Mouse (Mus musculus) heart, postnatal 4 days (tissue): ENCODE measurements at regions not wholly inside any gene's neighbourhood (a gene's known extent, or its start where the extent isn't known, plus 50 kb on each side); places are given as distances from the start of the nearest gene placed in this dataset.

Source experiments
- DNase-seq: peaks from one replicate; pipeline ENCODE4 v3.0.0; 2021

DNA sequence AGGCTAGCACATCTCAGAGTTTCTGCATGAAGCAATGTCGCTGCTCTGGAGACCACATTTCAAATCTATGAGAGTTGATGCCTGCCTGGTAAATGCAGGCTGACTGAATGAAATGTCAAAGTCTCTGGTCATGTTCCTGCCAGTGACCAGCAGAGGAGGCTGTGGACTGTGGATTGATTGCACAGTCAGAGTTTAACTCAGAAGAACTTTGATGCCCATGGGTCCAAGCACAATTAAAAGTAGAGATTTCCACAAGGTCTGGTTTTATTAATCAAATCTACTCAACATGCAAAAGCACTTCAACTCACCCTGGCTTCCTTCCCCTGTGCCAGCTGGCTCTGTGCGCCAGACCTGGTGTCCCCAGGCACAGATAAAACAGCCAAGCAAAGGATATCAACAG, 81.3 kb downstream of the Hsd17b3 start:
- DNase-seq, result peak; percentile 20

DNA sequence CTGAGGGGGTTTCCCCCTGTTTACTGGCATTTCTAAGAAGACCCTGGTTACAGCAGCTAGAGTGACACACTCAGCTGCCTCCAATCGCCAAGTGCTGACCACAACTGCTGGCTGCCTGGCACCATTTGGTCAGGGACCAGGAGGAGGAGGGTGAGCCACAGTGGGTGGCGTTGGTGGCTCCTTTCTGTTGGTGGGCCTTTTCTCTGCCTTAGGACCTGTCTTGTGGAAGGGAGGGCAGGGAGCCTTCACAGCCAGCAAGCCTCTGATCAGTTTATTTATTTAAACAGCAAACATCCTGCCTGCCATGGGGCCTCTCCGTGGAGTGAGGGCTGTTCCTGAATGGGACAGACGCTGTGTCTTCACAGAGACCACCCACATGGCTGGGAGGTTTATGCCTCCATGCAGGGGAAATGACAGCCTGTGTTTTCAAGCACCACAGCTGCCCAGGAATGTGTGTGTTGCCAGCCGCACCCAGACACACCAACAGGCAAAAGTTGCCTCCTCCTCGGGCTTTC, 86.0 kb downstream of the Hsd17b3 start:
- no peak for DNase-seq

GRCm38 (mm10) chr13:64000303-64000702, 88.7 kb downstream of the Hsd17b3 start:
- DNase-seq, result no peak

DNA sequence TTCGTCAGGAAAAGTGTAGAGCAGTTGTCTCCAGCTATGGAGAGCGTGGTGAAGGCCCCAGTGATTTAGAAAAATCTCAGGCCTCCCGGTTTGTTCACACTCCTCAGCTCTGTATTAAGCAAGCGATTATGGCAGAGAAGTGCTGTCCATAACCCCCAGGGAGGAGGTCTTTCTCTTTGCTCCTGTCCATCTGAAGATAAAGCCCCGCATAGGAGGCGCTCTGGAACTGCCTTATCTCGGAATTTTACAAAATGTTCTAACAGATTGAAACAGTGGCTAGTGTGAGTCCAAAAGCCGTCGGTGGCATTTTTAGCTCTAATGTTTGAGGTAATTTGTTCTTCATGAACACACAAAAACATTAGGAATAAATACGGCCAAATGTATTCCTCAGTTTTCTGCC, 90.4 kb downstream of the Hsd17b3 start:
- DNase-seq, result no peak

DNA sequence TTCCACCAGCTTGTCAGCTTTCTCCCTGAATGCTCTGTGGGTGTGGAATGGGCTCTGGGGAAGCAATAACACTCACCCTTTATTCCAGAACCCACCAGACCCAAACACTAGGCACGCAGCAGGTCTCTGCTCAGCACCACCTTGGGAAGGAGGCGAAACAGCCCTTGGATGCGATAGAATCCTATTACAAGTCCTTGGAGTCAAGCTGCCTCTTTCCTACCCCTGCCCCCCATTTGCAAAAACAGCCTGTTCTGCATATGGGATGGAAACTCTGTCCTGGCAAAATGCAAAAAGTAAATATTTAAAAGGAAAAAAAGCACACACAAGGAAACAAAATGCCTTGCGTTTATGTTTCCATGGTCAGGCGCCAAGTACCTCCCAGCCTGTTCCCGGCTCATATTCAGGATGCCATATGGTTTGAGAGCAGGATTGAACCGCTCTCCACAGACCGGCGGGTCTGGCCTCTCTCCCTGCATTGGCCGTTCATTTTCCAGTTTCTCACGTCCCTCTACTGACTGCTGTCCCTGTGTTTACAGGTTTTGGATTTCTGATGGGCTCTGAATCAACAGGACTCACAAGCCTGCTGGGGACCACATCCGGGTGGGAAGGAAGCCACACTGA, 95.1 kb downstream of the Hsd17b3 start:
- DNase-seq, result no peak

DNA sequence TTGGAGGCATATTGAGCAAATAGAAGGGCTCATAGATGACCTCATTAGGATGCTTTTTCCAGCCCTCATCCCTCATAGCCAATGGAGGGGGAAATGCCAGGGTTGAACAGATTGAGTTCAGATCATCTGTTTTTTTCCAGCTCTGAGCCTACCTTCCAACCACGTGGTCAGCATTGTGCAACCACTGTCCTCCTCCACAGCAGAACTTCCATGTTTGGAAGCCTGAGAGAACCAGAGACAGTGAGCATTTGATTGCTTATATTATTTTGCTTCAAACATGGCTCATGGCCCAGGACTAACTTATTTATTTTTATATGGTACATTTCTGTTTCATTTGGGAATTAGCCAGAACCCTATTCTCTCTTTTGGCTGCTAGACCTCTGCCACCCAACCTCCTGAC, 96.0 kb downstream of the Hsd17b3 start:
- no peak for DNase-seq

DNA sequence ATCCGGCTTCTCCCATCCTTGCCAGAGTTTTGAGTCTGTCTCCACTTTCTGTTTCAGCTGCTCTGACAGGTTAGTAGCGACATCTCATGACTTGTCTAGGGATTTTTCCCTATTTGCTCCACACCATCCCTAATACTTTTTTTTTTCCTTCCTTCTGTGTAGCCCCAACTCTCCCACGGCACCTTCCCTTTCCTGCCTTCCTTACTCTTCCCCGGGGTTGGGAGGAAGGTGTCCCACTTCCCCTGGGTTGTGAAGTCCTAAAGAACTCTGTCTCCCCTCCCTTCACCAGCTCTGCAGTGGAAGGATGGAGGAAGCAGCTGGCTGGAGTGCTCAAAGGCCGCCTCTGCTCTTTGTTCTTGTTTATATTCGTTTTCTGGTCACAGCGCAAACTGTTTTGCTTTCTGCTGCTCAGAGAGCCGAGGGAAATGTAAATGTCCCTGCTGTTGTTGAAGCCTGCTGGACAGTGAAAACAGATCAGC, 98.5 kb downstream of the Hsd17b3 start:
- DNase-seq, result peak; percentile 25

- no peak for DNase-seq
Observed at GRCm38 (mm10) chr13:63989769-63990168, 99.3 kb downstream of the Hsd17b3 start.

DNA sequence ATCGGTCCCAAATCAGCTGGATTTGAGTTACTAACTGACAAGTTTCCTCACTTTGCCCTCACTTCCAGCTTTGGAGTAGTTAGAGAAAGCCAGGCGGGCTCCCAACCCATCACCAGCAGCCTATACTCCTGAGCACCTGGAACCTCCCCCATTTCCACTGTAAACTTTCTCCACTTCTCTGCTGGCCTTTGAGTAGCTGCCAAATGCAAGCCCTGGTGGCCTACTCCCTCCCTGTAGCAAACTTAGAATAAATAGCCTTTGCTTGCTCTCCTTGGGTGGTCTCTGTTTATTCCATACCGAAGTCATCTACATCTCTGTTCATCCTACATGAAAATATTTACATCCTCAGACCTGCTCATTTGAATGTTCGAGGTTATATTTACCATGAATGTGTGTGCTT, 100.8 kb downstream of the Hsd17b3 start:
- DNase-seq, result no peak

- peak; percentile 25 for DNase-seq
Observed at GRCm38 (mm10) chr13:63986681-63987080, 102.3 kb downstream of the Hsd17b3 start.

GRCm38 (mm10) chr13:63985590-63985989, 103.4 kb downstream of the Hsd17b3 start:
- no peak for DNase-seq

- no peak for DNase-seq
Observed at GRCm38 (mm10) chr13:63985086-63985485, 103.9 kb downstream of the Hsd17b3 start.

DNA sequence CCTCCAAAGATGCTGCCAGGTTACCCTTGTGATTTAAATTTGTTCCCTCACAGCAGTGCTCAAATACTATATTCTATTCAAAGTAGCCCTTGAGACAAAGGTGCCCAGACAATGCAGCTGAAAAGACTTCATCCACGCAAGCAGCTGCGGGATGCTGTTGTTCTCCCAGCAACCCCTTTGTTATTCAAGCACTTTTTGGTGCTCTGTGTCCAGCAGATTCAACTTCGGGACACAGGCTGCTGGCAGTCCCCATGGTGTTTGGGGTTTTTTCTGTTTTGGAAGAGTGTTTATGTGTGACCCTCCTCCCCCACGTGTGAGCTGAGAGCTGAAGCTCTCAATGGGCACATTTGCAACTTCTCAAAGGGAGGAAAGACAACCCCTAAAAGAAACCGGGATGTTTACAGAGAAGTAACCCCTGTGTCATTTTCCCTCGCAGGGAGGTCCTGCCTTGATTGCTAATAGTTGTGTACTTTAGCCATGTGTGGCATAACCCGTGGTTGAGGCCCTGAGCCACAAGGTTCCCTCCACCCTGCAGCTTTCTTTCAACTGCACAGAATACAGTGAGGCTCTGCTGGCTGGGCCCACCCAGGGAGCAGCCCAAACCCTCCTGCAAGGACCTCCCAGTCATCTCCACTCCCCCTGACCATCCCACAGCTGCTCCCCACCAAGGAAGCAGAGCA, 108.9 kb downstream of the Hsd17b3 start:
- DNase-seq, result no peak

DNA sequence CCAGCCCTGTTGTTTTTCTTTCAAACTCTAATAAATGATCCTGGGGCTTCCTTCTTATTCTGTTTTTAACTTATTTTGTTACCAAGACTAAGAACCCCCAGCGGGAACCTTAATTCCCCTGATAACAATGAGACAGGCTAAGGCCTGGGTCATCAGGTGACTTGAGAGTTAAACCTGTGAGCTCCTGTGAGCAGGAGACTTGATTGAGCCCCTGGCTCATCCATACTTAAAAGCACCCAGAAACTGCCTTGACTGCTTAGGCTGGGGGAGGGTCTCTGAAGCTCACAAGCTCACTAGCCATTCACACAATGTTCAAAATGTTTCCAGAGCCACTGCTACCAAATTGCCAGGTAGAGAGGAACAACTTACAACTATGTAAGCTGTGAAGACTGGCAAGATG, 109.4 kb downstream of the Hsd17b3 start:
- no peak for DNase-seq

GRCm38 (mm10) chr13:63969907-63970306, 119.1 kb downstream of the Hsd17b3 start:
- DNase-seq, result no peak

DNA sequence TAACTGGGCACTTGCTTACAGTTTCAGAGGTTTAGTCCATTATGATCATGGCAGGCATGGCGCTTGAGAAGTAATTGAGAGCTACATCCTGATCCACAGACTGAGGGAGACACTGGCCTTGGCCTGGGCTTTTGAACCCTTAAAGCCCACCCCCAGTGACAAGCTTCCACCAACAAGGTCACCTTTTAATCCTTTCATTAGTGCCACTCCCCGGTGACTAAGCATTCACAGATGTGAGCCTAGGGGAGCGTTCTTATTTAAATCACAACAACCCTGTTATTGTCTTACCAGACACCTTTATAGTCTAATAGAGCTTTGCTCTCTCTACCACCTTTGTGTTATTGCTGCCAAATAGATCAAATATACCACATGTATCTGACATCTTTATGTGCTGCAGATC, 120.4 kb downstream of the Hsd17b3 start:
- no peak for DNase-seq

DNA sequence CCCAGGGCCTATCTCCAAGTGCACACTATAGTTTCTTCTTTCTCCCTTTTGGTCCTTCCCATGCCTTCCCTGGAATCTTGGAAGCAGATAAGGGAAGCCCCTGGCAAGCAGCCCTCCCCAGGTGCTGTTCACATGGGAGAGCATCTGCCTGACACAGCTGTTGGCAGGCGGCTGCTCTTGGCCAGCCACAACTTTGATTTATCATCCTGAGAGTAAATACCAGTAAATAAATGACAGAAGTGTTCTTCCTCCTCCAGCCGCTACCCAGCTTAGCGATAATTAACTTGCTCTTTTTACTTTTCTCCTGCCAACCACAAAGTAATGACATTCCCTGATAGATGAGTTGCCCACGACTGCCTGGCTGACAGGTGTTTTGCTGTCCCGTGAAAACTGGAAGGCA, 131.9 kb downstream of the Hsd17b3 start:
- DNase-seq, result peak; percentile 15

DNA sequence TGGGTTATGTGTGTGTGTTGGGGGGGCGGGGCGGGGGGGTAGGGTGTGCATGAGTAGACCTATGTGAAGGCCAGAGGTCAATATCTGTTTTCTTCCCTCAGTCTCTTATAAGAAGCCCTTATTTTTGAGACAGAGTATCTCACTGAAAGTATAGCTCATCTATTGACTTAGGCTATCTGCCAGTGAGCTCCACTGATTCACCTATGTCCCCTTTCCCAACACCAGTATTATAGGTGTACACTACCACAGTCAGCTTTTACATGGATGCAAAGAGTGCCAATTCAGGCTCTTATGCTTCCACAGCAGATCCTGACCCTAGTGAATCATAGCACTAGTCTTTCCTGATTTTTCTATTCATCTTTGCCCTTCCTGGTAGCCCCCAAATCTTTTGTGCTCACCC, 134.7 kb downstream of the Hsd17b3 start:
- no peak for DNase-seq

GRCm38 (mm10) chr13:63951922-63952734, 136.9 kb downstream of the Hsd17b3 start:
- no peak for DNase-seq

- no peak for DNase-seq
Observed at GRCm38 (mm10) chr13:63951136-63951535, 136.1 kb downstream of the Ercc6l2 start.
